Mouse (Mus musculus): ENCODE data around the gene Shld1. TPM values are rescaled to one million over a fixed set of nuclear protein-coding genes. Genes with fewer than 3 reads are reported as not detected.

Gene Shld1
- polyA plus RNA-seq, 1 experiment from 2014 or later, result 13.4 TPM

DNA sequence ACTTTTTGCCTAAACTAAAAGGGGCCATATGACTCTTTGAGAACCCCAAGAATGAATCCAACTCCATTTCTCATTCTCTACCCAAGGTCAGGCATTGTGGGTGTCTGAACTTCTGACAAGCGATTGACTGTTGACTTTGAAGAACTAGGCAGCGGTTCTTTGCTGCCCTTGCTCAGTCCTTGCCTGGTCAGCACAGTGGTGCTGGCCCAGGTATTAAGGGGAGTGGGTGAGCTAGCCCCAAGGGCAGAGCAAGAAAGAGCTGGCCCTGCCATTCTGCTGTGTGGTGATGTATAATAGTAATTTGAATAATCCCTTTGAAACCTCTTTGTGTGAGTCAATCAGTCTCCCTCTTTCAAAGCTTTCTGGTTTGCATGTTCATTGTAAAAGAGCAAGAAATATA is 39.4 kb downstream of the Shld1 start:
- H3K4me1 ChIP-seq (replicated peaks; ENCODE audit: control insufficient read depth, insufficient read depth, low read length), result no peaks in the 10 kb centered on the region
- H3K4me3 ChIP-seq (ENCODE audit: low read length), result no peak overlapping the region
- H3K36me3 ChIP-seq (ENCODE audit: control insufficient read depth, insufficient read depth, low read length), result no peaks in the 10 kb centered on the region
- WGBS, result 79% methylated on average over 2 of the region's 2 CpGs
- H3K4me2 ChIP-seq (ENCODE audit: low read depth, low read length), result no peak overlapping the region
- H3K9me3 ChIP-seq (ENCODE audit: control insufficient read depth, low read length), result no peaks in the 10 kb centered on the region
- ATAC-seq (ENCODE audit: low read depth), result no peak
- H3K27me3 ChIP-seq (ENCODE audit: control insufficient read depth, insufficient read depth, low read depth, low read length), result no peaks in the 10 kb centered on the region
- H3K9ac ChIP-seq (ENCODE audit: low read length), result no peak overlapping the region
- H3K27ac ChIP-seq (ENCODE audit: low read length), result no peak overlapping the region

DNA sequence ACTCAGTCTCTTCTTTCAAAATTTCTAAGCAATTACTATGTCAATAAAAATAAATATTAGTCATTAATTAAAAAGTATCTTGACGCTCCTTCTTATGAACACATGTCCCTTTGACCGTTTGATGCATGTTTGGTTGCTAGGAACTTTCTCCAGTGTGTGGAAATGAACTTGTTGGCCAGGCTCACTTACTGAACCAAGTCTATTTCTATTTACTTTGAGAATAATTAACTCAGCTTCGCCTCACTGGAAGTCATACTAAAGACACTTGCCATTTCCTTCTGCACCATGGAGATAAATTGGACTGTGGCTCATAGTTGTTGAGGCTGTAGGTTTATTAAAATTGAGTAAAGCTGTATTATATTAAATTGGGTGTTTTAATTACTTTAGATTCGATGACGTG is 46.2 kb downstream of the Shld1 start:
- Histone ChIP-seq H3K9ac (ENCODE audit: low read length) (no peak overlapping the region), H3K4me2 (ENCODE audit: low read depth, low read length) (no peak overlapping the region), H3K4me3 (ENCODE audit: low read length) (no peak overlapping the region), H3K36me3 (ENCODE audit: control insufficient read depth, insufficient read depth, low read length) (no peaks in the 10 kb centered on the region), H3K4me1 (replicated peaks; ENCODE audit: control insufficient read depth, insufficient read depth, low read length) (no peaks in the 10 kb centered on the region), H3K9me3 (ENCODE audit: control insufficient read depth, low read length) (no peaks in the 10 kb centered on the region), H3K27ac (ENCODE audit: low read length) (no peak overlapping the region), H3K27me3 (ENCODE audit: control insufficient read depth, insufficient read depth, low read depth, low read length) (no peaks in the 10 kb centered on the region)
- no peak for ATAC-seq (ENCODE audit: low read depth)
- 53% methylated on average over 5 of the region's 5 CpGs for WGBS

DNA sequence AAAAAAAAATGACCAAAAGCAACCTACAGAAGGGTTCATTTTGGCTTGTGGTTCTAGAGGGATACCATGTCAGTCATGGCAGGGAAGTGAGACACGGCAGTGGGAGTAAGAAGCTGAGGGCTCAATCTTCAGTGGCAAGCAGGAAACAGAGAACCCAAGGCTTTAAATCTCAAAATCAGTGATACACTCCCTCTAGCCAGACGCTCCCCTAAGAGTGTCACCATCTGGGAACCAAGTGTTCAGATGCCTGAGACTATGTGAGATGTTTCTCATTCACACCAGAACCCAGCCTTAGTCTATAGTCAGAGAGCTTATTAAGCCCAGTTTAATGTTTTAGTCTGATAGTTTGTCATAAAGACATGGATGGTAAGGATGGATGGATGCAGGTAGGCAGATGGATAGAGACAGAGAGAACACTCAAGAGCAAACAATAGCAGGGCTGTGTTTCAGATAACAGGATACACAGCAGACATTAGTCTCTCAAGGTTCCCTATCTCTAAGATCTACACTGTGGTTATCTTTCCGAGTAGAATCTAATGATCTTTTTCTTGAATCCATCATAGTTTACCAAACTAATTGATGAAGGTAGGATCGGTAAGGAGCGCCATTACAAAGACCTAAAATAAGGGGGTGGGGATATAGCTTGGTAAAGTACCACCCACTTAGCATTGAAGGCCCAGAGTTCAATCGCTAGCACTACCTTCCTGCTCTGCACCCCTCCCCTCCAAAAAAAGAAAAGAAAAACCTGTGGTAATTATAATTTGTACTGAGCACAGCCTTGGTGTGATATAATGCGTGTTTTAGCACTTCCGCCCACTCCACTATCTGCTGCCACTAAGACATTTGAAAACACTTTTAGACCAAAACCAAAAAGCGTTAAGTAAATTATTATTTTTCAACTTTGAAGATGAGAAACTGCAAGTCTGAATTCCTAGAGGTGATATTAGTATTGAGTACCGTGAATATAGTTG is 47.2 kb downstream of the Shld1 start:
- no peaks in the 10 kb centered on the region for H3K27me3 ChIP-seq (ENCODE audit: control insufficient read depth, insufficient read depth, low read depth, low read length)
- no peak overlapping the region for H3K27ac ChIP-seq (ENCODE audit: low read length)
- 88% methylated on average over 10 of the region's 10 CpGs for WGBS
- H3K4me2 ChIP-seq (ENCODE audit: low read depth, low read length), result no peak overlapping the region
- no peaks in the 10 kb centered on the region for H3K36me3 ChIP-seq (ENCODE audit: control insufficient read depth, insufficient read depth, low read length)
- no peaks in the 10 kb centered on the region for H3K4me1 ChIP-seq (replicated peaks; ENCODE audit: control insufficient read depth, insufficient read depth, low read length)
- ATAC-seq (ENCODE audit: low read depth), result no peak
- no peaks in the 10 kb centered on the region for H3K9me3 ChIP-seq (ENCODE audit: control insufficient read depth, low read length)
- no peak overlapping the region for H3K9ac ChIP-seq (ENCODE audit: low read length)
- H3K4me3 ChIP-seq (ENCODE audit: low read length), result no peak overlapping the region

DNA sequence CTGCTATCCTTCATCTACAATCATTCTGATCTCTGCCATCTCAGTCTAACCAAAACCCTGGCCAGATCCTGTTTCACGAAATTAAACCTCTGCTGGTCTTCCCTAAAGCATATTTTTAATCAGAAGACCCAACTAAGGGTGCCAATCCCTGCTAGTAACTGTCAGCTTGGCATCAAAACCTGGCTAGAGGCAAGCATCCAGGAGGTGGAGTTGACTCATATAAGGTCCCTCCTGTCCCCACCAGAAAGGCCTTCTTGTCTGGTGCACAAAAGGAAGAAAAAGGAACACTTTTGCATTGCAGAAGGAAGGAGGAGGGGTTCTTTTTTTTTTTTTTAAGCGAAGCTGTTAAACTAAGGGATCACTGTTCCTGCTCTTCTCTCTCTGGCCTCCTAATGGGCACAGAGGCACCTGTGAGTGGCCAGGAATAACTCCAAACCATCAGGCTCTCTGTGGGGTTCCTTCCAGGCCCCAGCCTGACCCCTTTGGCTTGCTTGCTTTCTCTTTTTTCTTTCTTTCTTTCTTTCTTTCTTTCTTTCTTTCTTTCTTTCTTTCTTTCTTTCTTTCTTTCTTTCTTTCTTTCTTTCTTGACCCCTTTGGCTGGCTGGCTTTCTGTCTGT is 52.2 kb downstream of the Shld1 start:
- Histone ChIP-seq H3K4me1 (replicated peaks; ENCODE audit: control insufficient read depth, insufficient read depth, low read length) (no peaks in the 10 kb centered on the region), H3K4me2 (ENCODE audit: low read depth, low read length) (no peak overlapping the region), H3K9ac (ENCODE audit: low read length) (no peak overlapping the region), H3K27ac (ENCODE audit: low read length) (no peak overlapping the region), H3K36me3 (ENCODE audit: control insufficient read depth, insufficient read depth, low read length) (no peaks in the 10 kb centered on the region), H3K9me3 (ENCODE audit: control insufficient read depth, low read length) (no peaks in the 10 kb centered on the region), H3K4me3 (ENCODE audit: low read length) (no peak overlapping the region), H3K27me3 (ENCODE audit: control insufficient read depth, insufficient read depth, low read depth, low read length) (no peaks in the 10 kb centered on the region)
- no peak for ATAC-seq (ENCODE audit: low read depth)
- 68% methylated on average over 2 of the region's 2 CpGs for WGBS

DNA sequence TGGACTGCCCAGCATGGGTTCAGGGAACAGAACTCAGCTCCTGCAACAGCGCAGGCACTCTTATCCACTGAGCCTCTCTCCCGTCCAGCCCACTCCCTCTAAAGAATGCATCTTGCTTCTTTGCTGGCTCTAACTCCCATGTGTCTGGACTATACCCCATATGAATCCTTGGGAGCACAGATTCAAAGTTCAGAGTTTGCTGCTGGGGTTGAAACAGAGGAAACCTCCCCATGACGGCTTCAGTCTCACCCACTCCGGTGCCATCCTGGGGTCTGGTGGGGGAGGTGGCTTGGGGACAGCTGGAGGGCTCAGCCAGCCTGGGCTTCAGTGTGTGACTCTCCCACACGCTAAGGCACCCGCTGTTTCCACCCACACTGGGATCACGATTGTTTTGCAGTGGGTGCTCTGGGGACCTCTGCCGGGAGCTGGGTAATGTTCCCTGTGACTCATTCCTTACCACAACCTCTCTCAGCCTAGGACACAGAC is 55.2 kb downstream of the Shld1 start:
- Histone ChIP-seq H3K9me3 (ENCODE audit: control insufficient read depth, low read length) (no peaks in the 10 kb centered on the region), H3K27me3 (ENCODE audit: control insufficient read depth, insufficient read depth, low read depth, low read length) (no peaks in the 10 kb centered on the region), H3K36me3 (ENCODE audit: control insufficient read depth, insufficient read depth, low read length) (no peaks in the 10 kb centered on the region), H3K27ac (ENCODE audit: low read length) (no peak overlapping the region), H3K4me2 (ENCODE audit: low read depth, low read length) (no peak overlapping the region), H3K4me1 (replicated peaks; ENCODE audit: control insufficient read depth, insufficient read depth, low read length) (no peaks in the 10 kb centered on the region), H3K9ac (ENCODE audit: low read length) (no peak overlapping the region), H3K4me3 (ENCODE audit: low read length) (no peak overlapping the region)
- WGBS, result 69% methylated on average over 8 of the region's 8 CpGs
- no peak for ATAC-seq (ENCODE audit: low read depth)

DNA sequence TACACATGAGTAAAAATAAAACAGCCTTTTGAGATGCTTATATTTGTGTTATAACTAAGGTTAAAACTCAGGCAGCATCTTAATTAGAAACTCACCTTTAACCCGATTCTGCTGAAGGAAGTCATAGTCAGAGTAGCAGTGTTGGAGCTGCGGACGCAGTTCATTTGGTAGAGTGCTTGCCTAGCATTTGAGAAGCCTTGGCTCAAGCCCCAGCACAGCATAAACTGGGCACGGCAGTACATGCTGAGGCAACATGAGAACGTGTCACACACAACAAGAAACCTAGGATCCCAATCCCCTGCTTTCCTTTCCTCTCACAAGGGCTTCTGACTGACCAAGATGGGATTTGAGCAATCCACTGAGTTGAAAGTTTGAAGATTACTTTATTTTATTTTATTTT is 58.1 kb downstream of the Shld1 start:
- Histone ChIP-seq H3K36me3 (ENCODE audit: control insufficient read depth, insufficient read depth, low read length) (no peaks in the 10 kb centered on the region), H3K4me3 (ENCODE audit: low read length) (no peak overlapping the region), H3K27me3 (ENCODE audit: control insufficient read depth, insufficient read depth, low read depth, low read length) (no peaks in the 10 kb centered on the region), H3K9me3 (ENCODE audit: control insufficient read depth, low read length) (no peaks in the 10 kb centered on the region), H3K27ac (ENCODE audit: low read length) (no peak overlapping the region), H3K4me2 (ENCODE audit: low read depth, low read length) (no peak overlapping the region), H3K4me1 (replicated peaks; ENCODE audit: control insufficient read depth, insufficient read depth, low read length) (no peaks in the 10 kb centered on the region), H3K9ac (ENCODE audit: low read length) (no peak overlapping the region)
- WGBS, result 91% methylated on average over 5 of the region's 5 CpGs
- no peak for ATAC-seq (ENCODE audit: low read depth)

DNA sequence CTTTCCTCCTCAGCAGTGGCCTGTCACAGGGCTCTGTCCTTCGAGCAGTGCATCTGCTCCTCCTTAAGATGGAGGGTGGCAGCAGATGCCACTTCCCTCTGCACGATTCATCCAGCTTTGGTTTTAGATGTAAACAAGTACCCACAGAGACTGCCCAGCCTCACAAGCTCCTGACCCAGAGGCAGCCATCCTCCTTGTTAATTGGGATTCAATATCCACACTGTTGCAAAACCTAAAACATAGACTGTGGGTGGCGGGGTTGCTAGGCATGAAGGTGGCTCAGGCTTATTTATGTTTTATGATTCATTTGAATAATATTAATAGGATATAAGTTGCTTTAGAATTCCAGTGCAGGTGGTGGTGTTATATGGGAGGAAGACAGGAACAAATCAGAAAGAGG is 59.4 kb downstream of the Shld1 start:
- H3K4me1 ChIP-seq (replicated peaks; ENCODE audit: control insufficient read depth, insufficient read depth, low read length), result no peaks in the 10 kb centered on the region
- no peak overlapping the region for H3K9ac ChIP-seq (ENCODE audit: low read length)
- 82% methylated on average over 3 of the region's 3 CpGs for WGBS
- H3K27me3 ChIP-seq (ENCODE audit: control insufficient read depth, insufficient read depth, low read depth, low read length), result no peaks in the 10 kb centered on the region
- no peaks in the 10 kb centered on the region for H3K36me3 ChIP-seq (ENCODE audit: control insufficient read depth, insufficient read depth, low read length)
- H3K27ac ChIP-seq (ENCODE audit: low read length), result no peak overlapping the region
- ATAC-seq (ENCODE audit: low read depth), result no peak
- H3K4me3 ChIP-seq (ENCODE audit: low read length), result no peak overlapping the region
- H3K9me3 ChIP-seq (ENCODE audit: control insufficient read depth, low read length), result no peaks in the 10 kb centered on the region
- no peak overlapping the region for H3K4me2 ChIP-seq (ENCODE audit: low read depth, low read length)

DNA sequence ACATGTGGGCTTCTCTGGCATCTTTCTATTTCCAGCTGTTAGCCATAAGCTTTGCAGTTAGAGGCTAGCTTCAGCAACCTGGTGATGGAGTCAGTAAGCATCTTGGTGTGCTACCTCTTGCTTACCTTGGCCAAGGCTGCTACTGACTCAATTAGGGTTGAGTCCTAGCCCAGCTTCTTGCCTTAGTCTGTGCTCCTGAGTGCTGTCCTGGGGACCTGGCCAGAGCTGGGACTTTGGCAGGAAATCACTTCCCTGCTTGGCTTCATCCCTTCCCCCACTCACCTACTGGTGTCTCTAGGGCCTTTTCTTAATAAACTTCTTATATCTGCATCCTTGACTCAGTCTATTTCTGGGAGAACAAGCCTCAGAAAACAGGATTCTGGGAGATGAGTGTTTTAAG is 64.0 kb downstream of the Shld1 start:
- no peaks in the 10 kb centered on the region for H3K36me3 ChIP-seq (ENCODE audit: control insufficient read depth, insufficient read depth, low read length)
- no peak overlapping the region for H3K9ac ChIP-seq (ENCODE audit: low read length)
- H3K9me3 ChIP-seq (ENCODE audit: control insufficient read depth, low read length), result no peaks in the 10 kb centered on the region
- no peak overlapping the region for H3K4me2 ChIP-seq (ENCODE audit: low read depth, low read length)
- no peaks in the 10 kb centered on the region for H3K4me1 ChIP-seq (replicated peaks; ENCODE audit: control insufficient read depth, insufficient read depth, low read length)
- no peak for ATAC-seq (ENCODE audit: low read depth)
- H3K27ac ChIP-seq (ENCODE audit: low read length), result no peak overlapping the region
- H3K27me3 ChIP-seq (ENCODE audit: control insufficient read depth, insufficient read depth, low read depth, low read length), result no peaks in the 10 kb centered on the region
- H3K4me3 ChIP-seq (ENCODE audit: low read length), result no peak overlapping the region

DNA sequence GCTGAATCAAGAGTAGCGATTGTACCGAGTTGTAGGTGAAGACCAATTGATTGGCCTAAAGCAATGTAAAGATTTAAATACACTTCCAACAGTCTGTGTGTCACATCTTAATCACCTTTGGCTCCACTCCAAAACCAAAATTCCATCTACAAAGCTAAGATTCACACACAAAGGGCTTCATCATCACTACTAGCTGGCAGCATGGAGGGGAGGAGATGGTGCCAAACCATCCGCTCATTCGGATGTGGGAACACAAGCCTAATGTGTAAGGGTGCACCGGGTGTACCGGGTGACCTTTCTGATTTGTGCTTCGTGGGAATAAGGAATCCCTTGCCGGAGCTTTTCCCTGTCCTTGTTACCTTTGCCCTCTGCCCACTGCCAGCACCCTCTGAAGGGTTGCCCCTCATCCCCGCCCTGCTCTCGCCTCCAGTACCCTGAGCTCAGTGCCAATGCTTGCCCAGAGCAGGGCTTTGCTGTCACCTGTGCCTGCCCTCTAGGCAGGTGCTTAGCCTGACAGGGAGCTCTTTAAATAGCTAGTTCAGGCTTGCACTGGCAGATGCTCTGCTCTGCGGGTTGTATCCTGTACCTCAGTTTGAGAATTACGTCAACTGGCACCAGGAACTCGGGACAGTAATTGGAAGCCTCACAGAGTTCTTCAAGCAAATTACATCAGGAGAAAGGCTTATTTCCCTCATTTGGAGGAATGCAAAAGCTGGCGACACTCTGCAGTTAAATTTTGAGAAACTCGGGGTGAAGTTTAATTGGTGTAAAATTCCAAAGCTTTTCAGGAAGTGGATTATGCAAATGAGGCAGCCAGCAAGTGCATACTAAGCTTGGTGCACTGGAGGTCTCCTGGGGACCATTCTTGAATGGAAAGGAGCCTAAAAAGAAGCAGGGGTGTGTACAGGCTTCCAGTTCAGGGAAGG is 64.7 kb downstream of the Shld1 start:
- no peak overlapping the region for H3K9ac ChIP-seq (ENCODE audit: low read length)
- no peaks in the 10 kb centered on the region for H3K4me1 ChIP-seq (replicated peaks; ENCODE audit: control insufficient read depth, insufficient read depth, low read length)
- no peak overlapping the region for H3K4me3 ChIP-seq (ENCODE audit: low read length)
- no peaks in the 10 kb centered on the region for H3K9me3 ChIP-seq (ENCODE audit: control insufficient read depth, low read length)
- no peak overlapping the region for H3K27ac ChIP-seq (ENCODE audit: low read length)
- H3K4me2 ChIP-seq (ENCODE audit: low read depth, low read length), result no peak overlapping the region
- WGBS, result 70% methylated on average over 15 of the region's 15 CpGs
- ATAC-seq (ENCODE audit: low read depth), result no peak
- H3K36me3 ChIP-seq (ENCODE audit: control insufficient read depth, insufficient read depth, low read length), result no peaks in the 10 kb centered on the region
- H3K27me3 ChIP-seq (ENCODE audit: control insufficient read depth, insufficient read depth, low read depth, low read length), result no peaks in the 10 kb centered on the region
